Mouse (Mus musculus): Measurements from ENCODE around the gene Kmt2e. TPM values are rescaled to one million over a fixed set of nuclear protein-coding genes. Genes with fewer than 3 reads are reported as not detected.
"Not testable (repeated sequence)": the region's sequence is repeated elsewhere in the genome, so short reads cannot be mapped to it uniquely, and the experiment has no call there.

The Kmt2e gene
- polyA plus RNA-seq, 2 experiments, result 37.3 to 87.2 TPM

- no peak for ATAC-seq (ENCODE audit: low FRiP score, low read depth)
- no peak for TF ChIP-seq POLR2A (IDR thresholded peaks at IDR 0.05; ENCODE audit: borderline replicate concordance, extremely low read depth, insufficient read depth, insufficient read length)
These were observed 97.4 kb downstream of the Kmt2e start for GRCm38 (mm10) chr5:23531541-23532096.

GRCm38 (mm10) chr5:23535692-23536091, 101.5 kb downstream of the Kmt2e start:
- H3K4me1 ChIP-seq (ENCODE audit: control insufficient read depth, insufficient read depth, low read length), result no peaks in the 10 kb centered on the region
- no peaks in the 10 kb centered on the region for H3K9me3 ChIP-seq (ENCODE audit: control insufficient read depth, low read length)
- TF ChIP-seq POLR2A (IDR thresholded peaks at IDR 0.05; ENCODE audit: borderline replicate concordance, extremely low read depth, insufficient read depth, insufficient read length), result no peak
- WGBS, result 90% methylated on average over 7 of the region's 7 CpGs
- ATAC-seq (ENCODE audit: low FRiP score, low read depth) (no peak), DNase-seq (ENCODE audit: low spot score) (no peak)
- no peaks in the 10 kb centered on the region for H3K27me3 ChIP-seq (ENCODE audit: control insufficient read depth, insufficient read depth, low read length)
- no peak overlapping the region for H3K4me3 ChIP-seq (replicated peaks; ENCODE audit: low read length)
- H3K27ac ChIP-seq (replicated peaks; ENCODE audit: low read depth, low read length), result no peak overlapping the region
- no peak overlapping the region for H3K9ac ChIP-seq (ENCODE audit: low read depth, low read length, severe bottlenecking)
- peaks cover 26% of the 10 kb centered on the region for H3K36me3 ChIP-seq (ENCODE audit: control insufficient read depth, insufficient read depth, low read length)
- H3K4me2 ChIP-seq (replicated peaks; ENCODE audit: low read depth, low read length, severe bottlenecking), result no peak overlapping the region

More at GRCm38 (mm10) chr5:23531541-23532096, 97.4 kb downstream of the Kmt2e start:
- Histone ChIP-seq H3K4me3 (replicated peaks; ENCODE audit: low read length) (no peak overlapping the region), H3K9ac (ENCODE audit: low read depth, low read length, severe bottlenecking) (no peak overlapping the region), H3K27ac (replicated peaks; ENCODE audit: low read depth, low read length) (no peak overlapping the region), H3K36me3 (ENCODE audit: control insufficient read depth, insufficient read depth, low read length) (peaks cover 18% of the 10 kb centered on the region), H3K27me3 (ENCODE audit: control insufficient read depth, insufficient read depth, low read length) (no peaks in the 10 kb centered on the region), H3K9me3 (ENCODE audit: control insufficient read depth, low read length) (no peaks in the 10 kb centered on the region), H3K4me2 (replicated peaks; ENCODE audit: low read depth, low read length, severe bottlenecking) (no peak overlapping the region), H3K4me1 (ENCODE audit: control insufficient read depth, insufficient read depth, low read length) (no peaks in the 10 kb centered on the region)
- WGBS, result 87% methylated on average over 7 of the region's 7 CpGs
- no peak for DNase-seq (ENCODE audit: low spot score)

DNA sequence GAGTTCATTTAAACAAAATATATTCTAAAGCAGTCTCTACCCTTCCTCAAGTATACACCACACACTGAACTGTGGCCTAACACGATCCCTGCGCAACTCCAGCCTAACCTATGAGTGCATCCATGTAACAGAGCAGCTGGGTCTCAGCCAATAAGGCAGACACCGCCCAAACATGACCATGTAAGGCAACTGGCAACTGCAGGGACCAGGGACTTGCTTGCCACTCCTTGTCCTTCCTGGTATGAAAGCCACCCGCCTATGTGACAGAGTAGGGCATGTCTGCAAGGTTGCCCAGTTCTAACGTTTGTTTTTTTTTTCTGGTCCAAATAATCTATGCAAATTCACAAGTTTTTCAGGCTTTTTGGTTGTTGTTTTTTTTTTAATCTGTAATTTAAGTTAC, 117.4 kb downstream of the Kmt2e start:
- no peaks in the 10 kb centered on the region for H3K27me3 ChIP-seq (ENCODE audit: control insufficient read depth, insufficient read depth, low read length)
- H3K36me3 ChIP-seq (ENCODE audit: control insufficient read depth, insufficient read depth, low read length), result peaks cover 6% of the 10 kb centered on the region
- no peak overlapping the region for H3K27ac ChIP-seq (replicated peaks; ENCODE audit: low read depth, low read length)
- TF ChIP-seq POLR2A (IDR thresholded peaks at IDR 0.05; ENCODE audit: borderline replicate concordance, extremely low read depth, insufficient read depth, insufficient read length), result no peak
- DNase-seq (ENCODE audit: low spot score) (no peak), ATAC-seq (ENCODE audit: low FRiP score, low read depth) (no peak)
- no peak overlapping the region for H3K9ac ChIP-seq (ENCODE audit: low read depth, low read length, severe bottlenecking)
- no peaks in the 10 kb centered on the region for H3K9me3 ChIP-seq (ENCODE audit: control insufficient read depth, low read length)
- no peak overlapping the region for H3K4me2 ChIP-seq (replicated peaks; ENCODE audit: low read depth, low read length, severe bottlenecking)
- no peak overlapping the region for H3K4me3 ChIP-seq (replicated peaks; ENCODE audit: low read length)
- whole genome bisulfite sequencing, result 79% methylated on average over 5 of the region's 5 CpGs
- H3K4me1 ChIP-seq (ENCODE audit: control insufficient read depth, insufficient read depth, low read length), result no peaks in the 10 kb centered on the region

- not testable (repeated sequence) for H3K36me3 ChIP-seq (ENCODE audit: control insufficient read depth, insufficient read depth, low read length); H3K4me2 ChIP-seq (replicated peaks; ENCODE audit: low read depth, low read length, severe bottlenecking); H3K4me3 ChIP-seq (replicated peaks; ENCODE audit: low read length); H3K27ac ChIP-seq (replicated peaks; ENCODE audit: low read depth, low read length); H3K4me1 ChIP-seq (ENCODE audit: control insufficient read depth, insufficient read depth, low read length); DNase-seq (ENCODE audit: low spot score); ATAC-seq (ENCODE audit: low FRiP score, low read depth); H3K9me3 ChIP-seq (ENCODE audit: control insufficient read depth, low read length); H3K9ac ChIP-seq (ENCODE audit: low read depth, low read length, severe bottlenecking); H3K27me3 ChIP-seq (ENCODE audit: control insufficient read depth, insufficient read depth, low read length)
- WGBS, result 76% methylated on average over 3 of the region's 3 CpGs
These were observed 119.1 kb downstream of the Kmt2e start for GRCm38 (mm10) chr5:23553338-23553737.

All from limb, embryonic 14.5 days (tissue).